ENCODE assay signal across 19 mouse cellular contexts in genomic region chr5:106224141-106224540, GRCm38 (mm10).
DNase-seq lines count a peak whose midpoint lies in the region; ATAC-seq and TF ChIP-seq lines count a peak whose summit lies in the region.
"Had no signal": no experiment of that assay in that cellular context is flagged by ENCODE, and none has a peak within 500 bp of the region (broad histone marks: within the 10 kb centered on the region; RNA-seq: fewer than 3 reads in every experiment).

No protein-coding gene starts in this region.

- no peaks in the 10 kb centered on the region for H3K36me3 ChIP-seq in lung, postnatal 0 days (ENCODE audit: insufficient read depth, low read length)
- H3K36me3 ChIP-seq in heart, embryonic 15.5 days, result no peaks in the 10 kb centered on the region
- H3K36me3 ChIP-seq: embryonic facial prominence, embryonic 12.5 days; forebrain, embryonic 15.5 days; hindbrain, embryonic 13.5 days; intestine, embryonic 15.5 days had no signal

- H3K4me1 ChIP-seq in lung, postnatal 0 days (ENCODE audit: insufficient read depth, low read depth, low read length), result no peaks in the 10 kb centered on the region
- H3K4me1 ChIP-seq in heart, embryonic 15.5 days (replicated peaks), result peaks cover 2% of the 10 kb centered on the region; the same call in 1 of the 2 replicates
- H3K4me1 ChIP-seq: intestine, embryonic 15.5 days had no signal

- intact Hi-C loops in heart, postnatal 25 days (cut with DNase I), result no loop called here

- no peak overlapping the region for H3K9ac ChIP-seq in lung, postnatal 0 days (replicated peaks; ENCODE audit: low read depth)
- H3K9ac ChIP-seq in heart, embryonic 15.5 days, result no peak overlapping the region
- H3K9ac ChIP-seq: embryonic facial prominence, embryonic 12.5 days; forebrain, embryonic 15.5 days; hindbrain, embryonic 13.5 days; intestine, embryonic 15.5 days had no signal

- no peak for TF ChIP-seq CTCF in lung, postnatal 0 days (IDR thresholded peaks at IDR 0.05)

- 56% methylated on average over 7 of the region's 7 CpGs for WGBS in lung, postnatal 0 days
- 31% methylated on average over 7 of the region's 7 CpGs for WGBS in heart, embryonic 15.5 days

- no peak overlapping the region for H3K4me2 ChIP-seq in lung, postnatal 0 days (replicated peaks; ENCODE audit: low read depth, low read length)
- H3K4me2 ChIP-seq in heart, embryonic 15.5 days, result peak overlapping the region; percentile 16; the same call in 1 of the 2 replicates
- H3K4me2 ChIP-seq: embryonic facial prominence, embryonic 12.5 days; forebrain, embryonic 15.5 days; hindbrain, embryonic 13.5 days; intestine, embryonic 15.5 days had no signal

- H3K27me3 ChIP-seq in lung, postnatal 0 days (replicated peaks; ENCODE audit: insufficient read depth, low read length), result no peaks in the 10 kb centered on the region
- no peaks in the 10 kb centered on the region for H3K27me3 ChIP-seq in heart, embryonic 15.5 days
- H3K27me3 ChIP-seq: CH12.LX; embryonic facial prominence, embryonic 12.5 days; forebrain, embryonic 15.5 days; hindbrain, embryonic 13.5 days; intestine, embryonic 15.5 days had no signal

- no peak overlapping the region for H3K27ac ChIP-seq in lung, postnatal 0 days (ENCODE audit: low read length)
- no peak overlapping the region for H3K27ac ChIP-seq in heart, embryonic 15.5 days
- H3K27ac ChIP-seq: embryonic facial prominence, embryonic 12.5 days; forebrain, embryonic 15.5 days; heart, adult 2 months; hindbrain, embryonic 13.5 days; intestine, embryonic 15.5 days had no signal

- no peaks in the 10 kb centered on the region for H3K9me3 ChIP-seq in lung, postnatal 0 days (ENCODE audit: low read length)
- H3K9me3 ChIP-seq in heart, embryonic 15.5 days (replicated peaks), result no peaks in the 10 kb centered on the region
- H3K9me3 ChIP-seq: embryonic facial prominence, embryonic 12.5 days; forebrain, embryonic 15.5 days; hindbrain, embryonic 13.5 days; intestine, embryonic 15.5 days had no signal

- ATAC-seq in lung, postnatal 0 days, result peak; percentile 25; the same call in 1 of the 2 replicates
- ATAC-seq in heart, embryonic 15.5 days (replicated peaks; ENCODE audit: insufficient number of reproducible peaks, insufficient read depth, low FRiP score, low read depth), result no peak
- no peak for ATAC-seq in activated CD4-positive, CD25-positive, alpha-beta regulatory T cell, adult 4 months
- ATAC-seq: forebrain, embryonic 15.5 days; intestine, embryonic 15.5 days had no signal

- no peak overlapping the region for H3K4me3 ChIP-seq in lung, postnatal 0 days (ENCODE audit: low read depth, low read length)
- H3K4me3 ChIP-seq in heart, embryonic 15.5 days, result no peak overlapping the region
- H3K4me3 ChIP-seq: embryonic facial prominence, embryonic 12.5 days; forebrain, embryonic 15.5 days; heart, adult 2 months; hindbrain, embryonic 13.5 days; intestine, embryonic 15.5 days had no signal

- TF ChIP-seq EP300 in lung, postnatal 0 days (IDR thresholded peaks at IDR 0.05), result no peak

- peak; percentile 20 for DNase-seq in heart, adult 8-10 months (ENCODE audit: low spot score)
- DNase-seq in heart, postnatal 25 days (ENCODE audit: low spot score), result no peak
- peak; percentile 42 for DNase-seq in lung, postnatal 0 days (ENCODE audit: low spot score)
- no peak for DNase-seq in lung, postnatal 25 days (ENCODE audit: low spot score)
- DNase-seq in adrenal gland, postnatal 10 days, result no peak
- DNase-seq: adrenal gland, adult 8-10 months; cerebellum, adult 11-12 months; cerebellum, adult 9-10 months; cerebellum, postnatal 25 days; gastrocnemius, postnatal 36 days; kidney, adult 2 months had no signal

Comparison
In these comparisons a context has a peak if more than half of its experiments do, and no peak if none do; other contexts are left out.
1. DNase-seq: peak in heart, adult 8-10 months (single experiment) and lung, postnatal 0 days (single experiment); none in heart, postnatal 25 days (single experiment), lung, postnatal 25 days (single experiment) and adrenal gland, postnatal 10 days (single experiment).